Mouse (Mus musculus) lung, postnatal 10 days (tissue): ENCODE measurements around the gene Iqcf5.

ENCODE experiments used
- DNase-seq: peaks from one replicate; pipeline ENCODE4 v3.0.0; 2021

The Iqcf5 gene

GRCm38 (mm10) chr9:106514273-106514672 is at the start of gene Iqcf5:
TSS of gene Iqcf5 (plus strand) at chr9:106514573.
- no peak for DNase-seq

- peak; percentile 67 for DNase-seq
Observed at GRCm38 (mm10) chr9:106464751-106465541, 49.4 kb upstream of the Iqcf5 start.

DNA sequence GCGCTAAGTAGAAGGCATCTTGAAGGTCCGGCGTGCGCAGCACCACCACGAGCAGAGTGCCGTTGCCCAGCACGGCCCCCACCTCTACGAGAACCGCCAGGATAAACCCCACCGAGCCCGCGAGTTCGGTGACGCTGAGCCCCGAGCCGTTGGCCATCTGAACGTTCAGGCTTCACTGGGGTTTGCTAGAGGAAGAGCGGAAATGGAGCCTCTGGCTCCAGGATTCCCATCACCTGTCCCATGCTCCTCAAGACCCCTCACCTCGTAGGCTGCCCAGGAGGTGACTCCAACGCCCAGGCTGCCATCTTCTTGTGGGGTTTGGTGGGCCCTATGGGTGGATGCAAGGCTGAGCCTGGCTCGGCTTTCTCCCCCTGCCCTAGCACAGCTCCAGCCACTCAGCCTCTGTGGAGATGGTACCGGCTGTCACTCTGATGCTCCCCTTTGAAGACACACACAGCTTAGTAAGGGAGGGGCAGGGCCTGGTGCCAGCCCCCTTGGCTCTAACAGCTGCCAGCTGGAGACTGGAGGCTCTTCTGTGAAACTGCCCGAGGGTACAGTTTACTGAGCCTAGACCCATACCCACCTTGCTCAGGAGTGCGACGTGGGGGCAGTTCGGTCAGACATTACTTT is 48.7 kb upstream of the Iqcf5 start, which contains the start of gene Gpr62:
Gene Gpr62 (minus strand): TSS at position 368 of the 630 bp plus-strand sequence.
- DNase-seq, result no peak

- DNase-seq, result no peak
Observed at GRCm38 (mm10) chr9:106466721-106467120, 47.7 kb upstream of the Iqcf5 start.

DNA sequence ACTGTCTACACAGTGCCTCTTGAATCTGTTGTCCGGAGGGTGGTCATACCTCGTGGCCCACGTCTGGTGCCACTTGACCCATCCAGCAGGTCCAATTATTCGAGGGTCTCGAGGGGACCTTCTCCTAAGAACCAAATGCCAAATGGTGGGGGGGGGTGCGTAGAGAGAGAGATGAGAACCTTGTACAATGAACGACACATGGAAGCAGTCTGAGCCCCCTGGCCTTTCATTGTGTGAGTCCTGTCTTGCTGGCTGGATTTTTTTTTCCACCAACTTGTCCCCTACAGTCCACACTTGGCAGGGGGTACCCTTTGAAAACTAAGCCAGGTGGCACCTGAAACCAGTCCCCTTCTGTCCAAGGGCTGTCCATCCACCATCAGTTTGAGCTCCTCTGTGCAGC is 46.6 kb upstream of the Iqcf5 start:
- DNase-seq, result no peak

- no peak for DNase-seq
Observed at GRCm38 (mm10) chr9:106469317-106469716, 45.1 kb upstream of the Iqcf5 start.

DNA sequence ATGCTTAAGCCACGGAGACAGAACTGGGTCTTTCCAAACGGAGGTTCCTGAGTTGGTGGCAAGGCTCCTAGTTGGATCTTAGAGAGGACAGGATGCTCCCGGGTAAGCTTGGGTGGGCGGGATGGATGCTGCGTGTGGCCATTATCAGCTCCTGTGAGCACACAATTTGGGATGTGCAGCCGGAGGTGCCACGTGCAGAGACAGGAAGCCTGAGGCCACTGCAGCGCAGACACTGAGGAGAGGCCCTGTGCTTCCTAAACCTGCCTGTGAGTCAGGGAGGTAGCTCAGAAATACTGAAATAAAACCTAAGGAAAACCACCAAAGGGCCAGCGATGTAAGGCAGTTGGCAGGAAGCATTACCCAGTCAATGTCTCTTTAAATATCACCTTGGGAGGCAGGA is 44.6 kb upstream of the Iqcf5 start:
- no peak for DNase-seq

GRCm38 (mm10) chr9:106470991-106471750 is 43.2 kb upstream of the Iqcf5 start:
- DNase-seq, result no peak

DNA sequence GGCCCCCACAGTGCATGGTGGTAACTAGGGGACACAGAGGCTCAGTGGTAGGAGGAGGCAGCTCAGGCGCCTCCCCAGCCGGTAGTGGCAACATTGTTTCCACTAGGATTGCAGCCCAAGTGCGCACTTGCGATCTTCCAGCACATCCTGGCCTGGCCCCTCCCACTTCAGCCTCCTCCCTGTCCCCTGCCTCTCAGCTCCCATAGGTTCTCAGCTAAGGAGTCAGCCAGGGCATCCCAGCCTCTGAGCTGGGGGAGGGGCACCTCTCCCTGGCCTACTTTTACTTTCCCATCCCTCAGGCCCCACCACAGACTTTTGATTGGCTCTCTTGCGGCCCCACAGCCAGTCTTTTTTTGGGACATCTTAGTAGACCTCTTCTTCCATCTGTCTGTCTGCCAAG is 42.5 kb upstream of the Iqcf5 start:
- DNase-seq, result peak; percentile 92

- DNase-seq, result peak; percentile 47
Observed at GRCm38 (mm10) chr9:106472321-106472720, 42.1 kb upstream of the Iqcf5 start.

DNA sequence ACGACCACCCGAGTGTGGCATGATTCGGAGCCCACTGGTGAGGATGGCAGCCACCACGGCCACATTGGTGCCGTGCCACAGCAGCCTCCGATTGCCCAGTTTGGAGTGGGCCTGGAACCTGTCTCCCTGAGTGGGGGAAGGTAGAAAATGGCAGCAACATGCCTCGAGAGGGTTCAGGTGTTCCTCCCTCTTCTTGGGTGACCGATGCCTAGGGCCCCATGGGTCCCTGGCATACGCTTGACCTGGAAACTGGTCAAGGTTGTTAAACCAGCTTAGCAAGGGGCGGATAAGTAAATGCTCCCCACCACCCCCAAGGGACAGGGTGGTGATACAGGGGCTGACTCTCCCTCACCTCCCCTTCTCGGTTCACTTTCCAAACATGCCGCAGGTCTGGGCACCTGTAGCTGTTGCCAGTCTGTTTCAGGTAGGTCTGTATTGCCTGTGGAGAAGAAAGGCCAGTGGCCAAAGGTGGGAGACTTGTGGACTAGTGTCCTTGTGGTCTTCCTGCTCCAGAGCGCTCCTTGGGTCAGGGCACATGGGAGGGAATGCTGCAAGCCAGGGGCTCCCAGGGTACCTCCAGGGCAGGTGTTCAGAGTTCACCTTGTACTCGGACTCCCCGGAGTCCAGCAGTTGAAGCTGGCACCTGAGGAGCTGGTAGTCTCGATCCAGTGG is 41.2 kb upstream of the Iqcf5 start:
- DNase-seq, result no peak

GRCm38 (mm10) chr9:106473753-106474105 is 40.6 kb upstream of the Iqcf5 start:
- DNase-seq, result no peak

GRCm38 (mm10) chr9:106474456-106474855 is 39.9 kb upstream of the Iqcf5 start:
- peak; percentile 90 for DNase-seq

GRCm38 (mm10) chr9:106475046-106475445 is 39.3 kb upstream of the Iqcf5 start:
- DNase-seq, result peak; percentile 83

GRCm38 (mm10) chr9:106475663-106476001 is 38.7 kb upstream of the Iqcf5 start, which contains the start of gene Rrp9:
TSS of gene Rrp9 (plus strand) at chr9:106475963.
- peak; percentile 16 for DNase-seq

- peak; percentile 81 for DNase-seq
Observed at GRCm38 (mm10) chr9:106476002-106476923, 38.1 kb upstream of the Iqcf5 start.

DNA sequence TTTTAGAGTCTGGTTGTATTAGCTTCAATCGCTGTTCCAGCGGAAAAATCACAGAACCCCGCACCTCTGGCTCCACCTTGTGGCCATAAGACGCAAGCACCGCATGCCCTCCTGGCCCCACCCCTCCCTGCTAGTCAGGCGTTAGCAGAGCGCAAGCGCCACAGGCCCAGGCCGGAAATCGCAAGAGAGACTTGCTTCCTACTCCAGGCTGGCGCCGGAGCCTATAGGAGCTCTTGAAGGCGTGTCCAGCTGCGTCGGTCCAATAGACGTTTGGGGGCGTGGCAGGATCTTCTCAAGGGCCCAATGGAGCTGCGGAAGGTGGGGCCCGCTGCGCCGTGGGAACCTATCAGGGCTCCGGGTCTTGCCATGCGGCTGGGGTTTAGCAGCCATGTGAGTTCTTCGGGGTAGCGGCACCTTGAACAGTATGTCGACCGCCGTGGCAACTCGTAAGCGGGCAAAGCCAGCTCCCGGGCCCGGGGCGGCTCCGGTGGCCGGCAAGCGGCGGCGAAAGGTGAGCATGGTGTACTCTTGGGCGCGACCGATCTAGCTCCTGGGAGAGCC is 37.4 kb upstream of the Iqcf5 start, which contains the start of gene Parp3:
Gene Parp3 (minus strand): TSS at position 26 of the 561 bp plus-strand sequence.
- DNase-seq, result peak; percentile 99

GRCm38 (mm10) chr9:106477649-106478048 is 36.7 kb upstream of the Iqcf5 start:
- DNase-seq, result peak; percentile 3

- peak; percentile 1 for DNase-seq
Observed at GRCm38 (mm10) chr9:106478101-106478500, 36.3 kb upstream of the Iqcf5 start.

DNA sequence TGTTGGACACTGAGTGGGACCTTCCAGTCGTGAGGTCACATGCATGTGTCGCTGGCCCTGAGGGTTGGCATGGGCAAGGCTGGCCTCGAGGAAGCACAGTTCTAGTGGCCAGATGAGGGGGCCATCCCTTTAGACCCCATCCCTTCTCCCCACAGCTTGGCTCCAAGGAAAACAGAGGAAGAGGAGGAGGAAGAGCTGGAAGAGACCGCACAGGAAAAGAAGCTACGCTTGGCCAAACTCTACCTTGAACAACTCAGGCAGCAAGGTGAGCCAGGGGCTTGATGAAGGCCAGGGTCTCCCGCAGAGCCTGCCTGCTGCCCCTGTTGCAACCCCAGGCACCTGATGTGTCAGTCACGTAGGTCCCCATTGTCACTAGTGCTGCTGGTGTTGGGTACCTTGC is 33.8 kb upstream of the Iqcf5 start:
- DNase-seq, result no peak

- DNase-seq, result no peak
Observed at GRCm38 (mm10) chr9:106481075-106481474, 33.3 kb upstream of the Iqcf5 start.

DNA sequence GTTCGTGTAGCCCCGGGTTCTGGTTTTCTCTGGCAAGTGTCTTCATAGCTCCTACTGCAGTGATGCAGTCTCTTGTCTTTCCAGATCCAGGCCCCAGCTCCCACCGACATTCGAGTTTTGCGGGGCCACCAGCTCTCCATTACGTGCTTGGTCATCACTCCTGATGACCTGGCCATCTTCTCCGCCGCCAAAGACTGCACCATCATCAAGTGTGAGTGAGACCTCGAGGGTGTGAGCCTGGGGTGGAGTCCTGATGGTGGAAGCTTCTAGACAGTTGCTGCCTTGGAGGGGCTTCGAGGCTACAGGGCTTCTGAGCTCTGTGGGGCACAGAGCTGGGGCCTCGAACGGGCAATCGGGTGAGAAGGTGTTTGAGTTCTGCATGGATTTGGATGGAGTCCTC is 32.7 kb upstream of the Iqcf5 start:
- DNase-seq, result no peak
